Mouse (Mus musculus) testis, adult 2 months (tissue): ENCODE results near the gene Tmigd1.

Experiments used
- CTCF ChIP-seq: fragments of 200-500 bp; IDR thresholded peaks from 2 replicates; pipeline ENCODE4 v1.5.1; 2012; ENCODE audit warnings: low read depth, mild to moderate bottlenecking, inconsistent platforms, low read length, moderate library complexity; ENCODE audit not compliant: control insufficient read depth, insufficient read depth, insufficient replicate concordance
- POLR2A ChIP-seq: fragments of 200-500 bp; IDR thresholded peaks from 2 replicates; pipeline ENCODE4 v1.6.1; 2012; ENCODE audit warnings: low read depth, mild to moderate bottlenecking, inconsistent platforms, low read length, moderate library complexity; ENCODE audit not compliant: control insufficient read depth

DNA sequence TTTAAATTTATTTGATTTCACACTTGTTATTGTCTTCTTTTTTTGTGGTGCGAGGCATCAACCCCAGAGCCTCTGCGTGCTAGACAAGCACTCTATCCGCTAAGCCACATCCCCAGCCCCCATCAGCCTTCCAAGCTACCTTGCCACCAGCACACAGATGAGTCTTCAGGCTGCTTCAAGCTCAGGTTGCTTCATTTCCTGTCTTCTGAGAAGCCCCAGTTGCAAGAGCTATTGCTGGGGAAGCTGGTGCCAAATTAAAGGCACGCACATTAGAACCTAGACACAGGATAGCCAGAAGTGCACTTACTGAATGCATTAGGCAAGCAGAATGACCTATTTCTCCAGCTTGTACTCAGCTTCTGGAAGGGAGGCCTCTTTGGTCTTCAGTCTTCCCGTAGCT, 22.1 kb upstream of the Tmigd1 start:
- TF ChIP-seq CTCF (no peak), POLR2A (no peak)
